Mouse (Mus musculus) spleen, adult 12 weeks (tissue): ENCODE measurements around the gene Notch2.
"Not testable (repeated sequence)": the region's sequence is repeated elsewhere in the genome, so short reads cannot be mapped to it uniquely, and the experiment has no call there.

ENCODE experiments used
- DNase-seq: peaks from one replicate; pipeline ENCODE4 v3.0.0; 2022; ENCODE audit warnings: low spot score

Gene Notch2

DNA sequence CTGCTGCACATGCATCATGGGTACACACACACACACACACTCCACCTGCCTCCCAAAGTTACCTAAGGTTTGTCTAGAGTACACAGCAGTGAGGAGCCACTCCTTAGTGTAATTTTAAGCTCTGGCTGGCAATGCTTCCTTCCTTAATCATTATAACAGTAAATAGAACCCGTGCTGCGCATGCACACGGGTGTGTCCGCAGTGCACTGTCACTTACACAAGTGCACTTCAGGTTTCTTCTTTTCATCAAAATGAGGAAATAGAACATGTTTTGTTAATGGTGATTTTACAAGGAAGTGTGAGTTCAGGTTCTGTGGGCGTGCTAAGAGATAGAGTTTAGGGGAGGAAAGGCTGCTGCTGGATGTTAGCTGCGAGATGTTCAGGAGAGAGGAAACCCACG is 17.8 kb downstream of the Notch2 start:
- no peak for DNase-seq

- no peak for DNase-seq
Observed at GRCm38 (mm10) chr3:98032191-98032590, 18.9 kb downstream of the Notch2 start.

GRCm38 (mm10) chr3:98032944-98033343 is 19.6 kb downstream of the Notch2 start:
- no peak for DNase-seq

DNA sequence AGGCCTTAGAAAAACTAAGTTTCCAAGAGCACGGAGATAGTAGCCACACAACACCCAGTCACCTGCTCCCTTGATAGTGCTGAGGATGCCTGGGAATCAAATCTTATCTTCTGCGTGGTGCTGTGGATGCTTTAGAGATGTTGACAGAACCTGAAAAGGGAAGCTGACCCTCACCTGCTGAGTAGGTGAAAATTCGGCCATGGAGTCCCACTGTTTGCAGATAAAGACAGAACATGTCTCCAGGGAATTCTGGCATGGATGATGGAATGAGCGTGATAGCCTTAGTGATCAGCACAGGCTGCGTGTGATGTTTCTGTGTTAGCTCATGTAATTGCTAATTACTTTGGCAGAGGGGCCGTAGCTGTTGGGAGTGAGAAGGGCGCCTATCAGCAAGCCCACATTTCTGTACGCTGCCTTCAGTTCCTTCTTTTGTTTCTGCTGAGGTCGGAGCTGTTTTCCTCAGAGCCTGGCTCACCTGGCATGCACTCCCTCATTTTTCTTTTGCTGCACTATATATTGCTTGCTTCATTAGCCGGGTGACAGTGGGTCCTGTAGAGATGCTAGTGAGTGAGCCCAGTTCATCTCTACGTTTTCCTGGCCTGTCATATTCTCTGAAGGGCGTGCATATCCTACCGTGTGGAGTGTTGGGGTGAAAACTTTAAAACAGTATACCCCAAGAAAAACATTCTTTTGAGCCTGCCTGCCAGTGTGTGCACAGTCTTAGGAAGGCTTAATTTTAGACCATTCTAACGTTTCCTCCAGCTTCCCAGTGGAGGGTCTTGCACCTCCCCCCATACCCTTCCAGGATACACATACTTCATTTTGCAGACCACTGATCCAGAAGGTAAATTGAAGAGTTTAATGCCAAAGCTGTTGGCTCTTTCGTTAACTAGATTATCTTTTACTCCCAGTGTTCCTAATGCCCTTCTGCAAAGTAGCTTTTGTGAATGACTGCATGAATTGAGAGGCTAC is 21.6 kb downstream of the Notch2 start:
- DNase-seq: no peak

- DNase-seq: no peak
Observed at GRCm38 (mm10) chr3:98036161-98036560, 22.8 kb downstream of the Notch2 start.

DNA sequence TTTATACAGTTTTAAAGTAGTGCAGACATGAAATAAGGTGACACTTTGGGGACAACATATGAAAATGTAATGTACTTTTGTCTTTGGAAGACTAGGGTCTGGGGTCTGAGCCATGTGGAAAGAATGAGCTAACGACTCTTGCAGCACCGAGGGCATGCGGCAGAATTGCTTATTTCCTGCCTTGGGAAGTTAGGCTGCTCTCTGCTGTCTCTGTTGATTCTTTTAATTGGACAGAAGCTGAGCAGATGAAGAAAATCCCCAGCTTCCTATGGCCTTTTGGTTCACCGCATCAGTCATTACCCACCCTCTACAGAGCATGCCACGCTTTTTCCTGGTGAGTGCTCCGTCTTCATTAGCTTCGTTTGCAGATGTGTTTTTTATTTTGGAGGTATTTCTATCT is 23.8 kb downstream of the Notch2 start:
- no peak for DNase-seq

- DNase-seq: no peak
Observed at GRCm38 (mm10) chr3:98038658-98039057, 25.3 kb downstream of the Notch2 start.

DNA sequence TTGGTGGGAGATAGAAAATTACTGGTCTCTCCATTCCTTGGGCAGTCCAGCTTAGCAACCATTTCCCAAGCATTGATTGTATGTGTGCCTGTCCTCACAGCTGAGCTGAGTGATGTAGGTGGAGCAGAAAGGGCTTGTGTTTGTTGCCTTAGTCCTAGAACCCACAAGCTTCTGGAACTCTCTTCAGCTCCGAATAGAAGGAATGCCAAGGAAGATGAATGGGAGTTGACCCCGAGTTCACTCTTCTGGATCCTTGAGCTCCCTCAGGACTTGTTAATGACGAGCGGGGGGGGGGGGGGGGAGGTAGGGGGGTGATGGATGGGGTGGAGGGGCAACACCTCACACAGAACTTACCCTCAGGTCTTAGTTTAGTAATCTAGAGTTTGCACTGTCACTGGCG is 25.9 kb downstream of the Notch2 start:
- DNase-seq: no peak

GRCm38 (mm10) chr3:98039666-98040456 is 26.5 kb downstream of the Notch2 start:
- no peak for DNase-seq

DNA sequence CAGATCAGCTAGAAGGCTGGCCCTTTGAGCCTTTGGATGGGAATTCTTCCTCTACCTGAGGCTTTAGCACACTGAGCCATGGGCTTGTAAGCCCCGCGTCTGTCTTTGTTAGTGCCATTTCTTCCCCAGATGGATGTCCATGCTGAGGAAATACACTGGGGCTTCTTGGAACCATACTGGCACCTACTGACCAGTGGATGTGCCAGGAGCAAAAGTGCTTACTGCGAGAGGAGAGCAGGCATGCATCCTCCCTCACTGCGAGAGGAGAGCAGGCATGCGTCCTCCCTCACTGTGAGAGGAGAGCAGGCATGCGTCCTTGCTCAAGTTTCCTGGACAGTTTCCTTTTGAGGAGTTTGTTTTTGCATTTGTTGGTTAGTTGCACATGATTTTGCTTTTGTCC is 27.5 kb downstream of the Notch2 start:
- no peak for DNase-seq

DNA sequence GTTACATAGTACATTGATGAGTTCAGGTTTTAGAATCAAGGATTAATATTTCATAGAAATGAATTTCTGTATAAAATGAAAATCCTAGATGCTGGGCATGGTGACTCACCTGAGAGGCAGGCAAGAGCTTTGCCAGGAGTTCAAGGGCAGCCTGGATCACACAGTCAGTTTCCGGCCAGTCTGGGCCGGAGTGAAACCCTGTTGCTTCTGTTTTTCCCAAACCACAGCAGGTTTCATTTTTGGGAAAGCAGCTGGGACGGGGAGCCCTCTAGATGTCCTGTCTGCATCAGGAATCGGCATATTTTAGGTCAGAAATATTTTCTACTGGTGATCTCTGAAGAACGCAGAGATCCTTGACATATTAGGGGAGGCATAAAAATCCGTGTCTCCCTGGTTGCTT is 29.0 kb downstream of the Notch2 start:
- DNase-seq: no peak

DNA sequence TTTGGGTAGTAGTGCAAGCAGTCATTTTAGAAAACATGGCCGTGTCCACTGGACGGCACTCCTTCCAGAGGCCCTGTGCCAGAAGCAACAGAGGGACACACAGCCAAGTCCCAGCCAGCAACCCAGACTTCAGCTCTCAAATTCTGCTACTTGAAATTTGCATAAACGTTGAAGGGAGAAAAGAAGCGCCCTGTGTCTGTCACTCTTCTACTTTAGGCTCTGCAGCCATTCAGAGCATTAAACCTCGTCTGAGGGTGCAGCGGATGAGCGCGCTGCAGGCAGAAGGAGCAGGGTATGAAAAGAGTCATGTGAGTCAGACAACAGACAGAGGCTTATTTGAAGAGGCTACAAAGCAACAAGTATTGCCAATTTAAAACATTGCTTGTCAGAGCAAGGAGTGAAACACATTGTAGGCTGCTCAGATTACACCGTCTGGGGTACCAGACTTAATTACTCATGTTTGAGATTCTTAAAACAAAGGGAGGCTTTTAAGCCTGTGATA is 29.7 kb downstream of the Notch2 start:
- DNase-seq: no peak

- DNase-seq: no peak
Observed at GRCm38 (mm10) chr3:98043669-98044068, 30.3 kb downstream of the Notch2 start.

DNA sequence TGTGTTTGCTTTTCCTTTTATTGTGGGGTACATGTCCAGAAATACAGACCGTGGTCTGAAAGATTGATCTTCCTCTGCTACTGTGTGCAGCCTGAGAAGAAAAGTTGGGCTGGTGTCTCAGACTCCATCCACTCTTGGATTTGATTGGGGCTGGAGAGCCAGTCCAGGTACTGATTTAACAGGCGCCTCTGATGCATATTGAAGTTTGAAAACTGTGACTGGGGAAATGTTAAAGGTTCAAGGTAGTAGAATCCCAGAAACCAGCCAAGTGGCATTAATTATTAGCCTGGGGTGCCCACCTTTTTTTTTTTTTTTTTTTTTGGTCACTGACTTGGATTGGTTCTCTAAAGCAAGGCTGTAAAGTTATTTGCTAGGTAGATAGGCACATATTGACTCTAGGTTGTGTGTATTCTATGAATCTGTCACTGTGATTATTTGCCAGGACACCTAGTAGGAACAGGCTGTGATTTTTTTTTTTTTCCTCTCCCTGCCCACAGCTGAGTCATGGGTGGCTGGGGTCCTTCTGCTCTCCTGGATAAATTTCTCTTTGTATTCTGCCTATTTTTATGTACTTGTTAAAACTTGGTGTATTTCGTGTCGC is 31.5 kb downstream of the Notch2 start:
- no peak for DNase-seq

GRCm38 (mm10) chr3:98045465-98046148 is 32.3 kb downstream of the Notch2 start:
- DNase-seq: no peak

DNA sequence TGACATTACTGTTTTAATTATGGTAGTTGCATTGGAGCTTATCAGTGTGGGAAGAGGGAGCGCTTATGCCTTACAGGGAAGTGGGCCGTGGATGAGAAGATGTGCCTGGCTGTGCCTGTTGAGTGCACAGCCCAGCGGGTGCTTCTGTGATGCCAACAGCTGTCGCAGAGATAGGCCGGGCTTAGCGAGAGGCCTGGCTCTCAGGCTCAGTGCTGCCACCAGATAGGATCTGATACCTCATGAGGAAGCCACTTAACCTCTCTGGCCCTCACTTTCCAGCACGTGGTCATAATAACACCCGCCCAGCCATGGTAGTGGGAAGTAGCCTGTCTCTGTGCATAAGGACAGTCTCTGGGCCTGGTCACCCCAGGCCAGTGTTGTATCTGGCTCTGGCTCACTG is 33.0 kb downstream of the Notch2 start:
- no peak for DNase-seq

DNA sequence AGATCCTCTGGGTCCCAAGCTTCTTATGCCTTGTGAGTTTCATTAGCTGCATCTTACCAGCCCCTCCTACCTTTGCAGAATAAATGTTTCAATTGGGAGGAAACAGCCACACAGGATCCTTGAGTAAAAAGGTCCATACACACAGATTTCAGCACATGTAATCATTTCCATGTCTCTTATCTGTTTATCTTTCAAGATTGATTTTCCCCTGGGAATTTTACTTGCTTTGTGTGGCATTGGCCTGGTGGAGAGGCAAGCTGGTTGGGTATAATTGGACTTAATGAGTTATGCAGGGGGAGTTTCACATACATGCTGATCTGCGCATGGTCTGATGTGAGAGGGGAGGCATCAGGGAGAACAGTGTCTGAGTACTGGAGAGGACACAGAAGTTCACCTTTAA is 36.3 kb downstream of the Notch2 start:
- DNase-seq: no peak

DNA sequence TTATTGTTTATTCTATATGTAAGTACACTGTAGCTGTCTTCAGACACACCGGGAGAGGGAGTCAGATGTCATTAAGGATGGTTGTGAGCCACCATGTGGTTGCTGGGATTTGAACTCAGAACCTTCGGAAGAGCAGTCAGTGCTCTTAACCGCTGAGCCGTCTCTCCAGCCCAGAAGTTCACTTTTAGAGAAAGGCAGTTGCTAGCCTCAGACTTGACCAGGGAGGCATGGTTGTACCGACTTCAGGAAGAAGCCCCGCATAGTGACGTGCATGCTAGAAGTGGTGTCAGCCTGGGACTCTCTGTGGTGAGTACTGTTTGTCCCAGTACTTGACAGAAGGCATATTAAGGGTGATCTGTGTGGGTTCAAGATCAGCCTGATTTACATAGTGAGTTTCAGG is 36.8 kb downstream of the Notch2 start:
- not testable (repeated sequence) for DNase-seq

DNA sequence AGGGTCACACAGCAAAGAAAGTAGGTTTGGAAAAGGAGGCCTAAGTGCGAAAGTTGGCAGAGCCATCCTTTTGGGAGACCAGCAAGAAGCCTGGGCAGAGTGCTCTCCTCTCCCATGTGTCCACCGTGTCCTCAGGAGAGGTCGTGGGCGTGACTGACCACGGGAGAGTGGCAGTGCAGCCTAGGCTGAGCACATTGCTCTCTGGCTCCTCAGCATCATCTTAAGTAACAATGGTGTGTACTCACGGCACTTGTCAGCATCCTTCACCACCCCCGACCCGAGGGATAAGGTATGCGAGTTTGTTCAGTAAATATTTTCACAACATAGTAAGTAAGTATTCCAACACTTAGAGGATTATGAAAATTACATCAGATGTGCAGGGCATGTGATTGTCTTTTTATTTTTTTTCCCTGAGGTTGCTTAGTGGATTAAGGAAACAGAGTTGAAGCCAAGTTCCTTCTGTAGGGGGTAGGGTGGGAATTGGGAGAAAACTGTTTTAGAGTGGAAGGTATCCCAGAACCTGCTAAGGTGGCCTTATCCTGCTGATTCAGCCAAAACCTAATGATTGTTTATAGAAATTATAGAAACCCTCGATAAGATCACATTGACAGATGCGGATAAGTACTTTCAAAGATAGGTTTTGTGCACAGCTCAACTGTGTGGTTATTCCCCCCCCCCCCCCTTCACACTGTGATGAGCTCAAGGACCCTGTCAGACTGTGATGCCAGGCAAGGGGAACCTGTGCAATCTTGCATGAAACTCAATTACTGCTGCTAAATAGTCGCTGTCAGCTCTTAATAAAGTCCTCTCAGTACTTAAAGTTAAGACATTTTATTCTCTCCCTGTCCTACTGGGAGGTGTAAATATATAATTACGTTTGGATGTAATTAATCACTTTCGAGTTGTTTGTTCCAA is 37.4 kb downstream of the Notch2 start:
- no peak for DNase-seq

- no peak for DNase-seq
Observed at GRCm38 (mm10) chr3:98051407-98051968, 38.2 kb downstream of the Notch2 start.
